Mouse (Mus musculus): ENCODE measurements at regions not wholly inside any gene's neighbourhood (a gene's known extent, or its start where the extent isn't known, plus 50 kb on each side); places are given as distances from the start of the nearest gene placed in this dataset.

DNA sequence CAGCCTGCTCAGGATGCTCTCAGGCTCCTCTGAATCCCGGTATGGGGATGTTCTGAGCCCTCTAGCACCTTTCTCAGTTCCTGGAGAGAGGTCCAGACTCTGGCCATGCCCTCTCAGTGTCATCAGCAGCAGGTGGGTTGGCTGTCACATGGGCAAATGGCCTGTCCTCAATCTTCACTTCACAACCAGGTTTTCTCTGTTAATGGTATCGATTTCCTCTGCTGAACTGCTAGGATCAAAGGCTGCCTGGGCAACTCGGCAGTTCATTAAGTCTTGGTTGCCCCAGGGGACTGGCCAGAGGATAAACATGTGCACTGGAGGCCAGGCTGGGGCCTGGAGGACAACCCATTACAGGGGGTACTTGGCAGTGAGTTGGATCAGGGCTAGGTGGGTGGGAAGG lies 156.2 kb downstream of the Trim29 start:
- DNase-seq (ENCODE audit: low spot score in 2 of 2) = no peak

DNA sequence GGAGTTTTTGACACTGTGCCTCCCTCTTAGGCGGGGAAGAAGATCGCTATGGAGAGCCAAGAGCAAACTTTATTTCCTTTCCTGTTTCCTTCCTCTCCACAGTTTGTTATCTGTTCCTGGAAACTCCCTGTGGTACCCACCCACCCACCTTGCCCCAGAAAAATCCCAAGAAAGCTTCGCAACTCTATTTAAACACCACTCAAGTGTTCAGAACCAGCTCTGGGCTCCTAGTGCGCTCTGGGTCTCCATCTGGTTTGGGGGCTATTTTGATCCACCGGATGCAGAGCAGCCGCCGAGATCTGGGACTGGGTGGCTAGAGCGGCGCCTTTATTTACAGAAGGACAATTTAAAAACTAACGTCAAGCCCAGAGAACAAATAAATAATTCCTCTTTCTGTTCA lies 158.6 kb downstream of the Trim29 start:
- DNase-seq (ENCODE audit: low spot score in 2 of 2) = no peak

DNA sequence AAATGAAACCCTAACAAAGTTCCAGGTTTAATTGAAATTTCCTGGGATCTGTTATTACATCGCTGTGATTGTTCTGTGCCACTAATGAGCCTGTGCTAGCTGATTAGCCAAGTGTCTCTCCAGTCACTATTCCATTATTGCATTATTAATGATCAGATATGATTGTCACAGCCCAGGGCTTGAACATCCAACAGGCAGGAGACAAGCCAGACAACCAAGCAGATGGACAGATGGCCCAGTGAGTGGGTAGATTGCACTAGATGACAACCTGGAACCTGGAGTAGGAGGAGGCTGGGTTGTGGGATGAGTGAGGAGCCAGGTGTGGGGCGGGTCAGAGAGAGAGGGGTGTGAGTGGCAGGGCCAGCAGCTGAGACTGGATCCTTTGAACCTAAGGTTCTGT lies 161.6 kb downstream of the Trim29 start:
- no peak for DNase-seq (ENCODE audit: low spot score in 2 of 2)

DNA sequence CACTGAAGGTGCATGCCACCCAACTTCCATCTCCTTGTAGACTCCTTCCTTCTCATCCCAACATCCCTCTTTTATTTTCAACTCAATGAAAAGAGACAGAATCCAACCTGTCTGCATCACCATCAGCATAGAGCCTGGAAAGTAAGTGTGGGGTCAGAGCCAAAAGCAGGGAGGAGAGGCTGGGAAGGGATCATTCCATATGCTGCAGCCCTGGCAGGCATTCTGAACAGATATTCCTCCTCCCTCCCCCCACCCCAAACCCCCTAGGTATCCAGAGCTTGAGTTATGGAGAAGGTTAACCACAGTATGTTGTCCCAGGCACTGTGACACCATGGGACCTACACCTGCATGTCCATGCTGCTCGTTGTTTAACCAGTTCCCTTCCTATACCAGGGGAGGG lies 162.5 kb downstream of the Trim29 start:
- DNase-seq (ENCODE audit: low spot score in 2 of 2) = no peak

DNA sequence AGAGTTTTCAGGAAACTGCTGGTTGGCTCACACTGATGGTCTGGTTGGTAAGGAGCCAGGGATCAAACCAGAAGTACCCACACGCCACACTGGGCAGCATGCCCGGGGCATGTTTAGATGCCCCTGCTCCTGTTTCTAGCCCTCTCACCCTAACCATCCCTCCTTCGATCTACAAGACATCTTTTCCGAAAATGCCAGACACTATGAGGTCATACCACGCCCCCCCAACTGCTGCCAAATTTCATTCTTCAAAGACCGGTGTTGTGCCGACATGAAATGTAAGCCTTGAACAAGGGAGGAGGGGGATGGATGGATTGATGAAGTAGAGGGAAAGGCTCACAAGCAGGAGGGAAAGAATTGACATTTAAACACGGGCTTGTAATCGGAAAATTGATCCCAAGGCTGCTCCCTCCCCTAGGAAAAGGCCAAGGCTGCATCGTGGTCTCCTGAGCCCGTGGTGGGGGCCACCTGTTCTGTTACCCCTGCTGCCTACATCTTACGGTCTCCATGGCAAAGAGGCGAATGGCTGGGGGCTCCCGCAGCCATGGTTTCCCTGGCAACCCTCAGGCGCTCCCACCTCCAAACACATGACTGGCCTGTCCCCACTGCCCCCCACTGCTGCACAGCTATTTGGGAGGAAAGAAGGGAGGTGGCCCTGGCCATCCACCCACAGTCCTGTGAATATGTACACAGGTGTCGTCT lies 163.1 kb downstream of the Trim29 start:
- DNase-seq (ENCODE audit: low spot score in 2 of 2) = no peak

DNA sequence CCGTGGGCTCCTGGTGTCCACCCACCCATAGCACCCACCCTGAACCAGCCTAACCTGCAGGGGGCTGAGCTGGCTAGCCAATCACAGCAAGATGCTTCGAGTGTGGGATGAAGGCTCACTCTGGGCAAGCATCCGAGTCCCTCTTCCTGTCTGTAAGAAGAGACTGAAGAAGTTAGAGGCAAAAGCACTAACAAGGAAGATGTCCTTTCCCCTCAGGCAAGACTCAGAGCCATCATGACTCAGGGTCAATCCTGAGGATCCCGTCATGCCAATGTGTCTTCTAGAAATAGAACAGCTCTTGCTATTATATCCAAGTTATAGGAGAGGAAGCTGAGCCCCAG lies 163.6 kb downstream of the Trim29 start:
- no peak for DNase-seq (ENCODE audit: low spot score in 2 of 2)

DNA sequence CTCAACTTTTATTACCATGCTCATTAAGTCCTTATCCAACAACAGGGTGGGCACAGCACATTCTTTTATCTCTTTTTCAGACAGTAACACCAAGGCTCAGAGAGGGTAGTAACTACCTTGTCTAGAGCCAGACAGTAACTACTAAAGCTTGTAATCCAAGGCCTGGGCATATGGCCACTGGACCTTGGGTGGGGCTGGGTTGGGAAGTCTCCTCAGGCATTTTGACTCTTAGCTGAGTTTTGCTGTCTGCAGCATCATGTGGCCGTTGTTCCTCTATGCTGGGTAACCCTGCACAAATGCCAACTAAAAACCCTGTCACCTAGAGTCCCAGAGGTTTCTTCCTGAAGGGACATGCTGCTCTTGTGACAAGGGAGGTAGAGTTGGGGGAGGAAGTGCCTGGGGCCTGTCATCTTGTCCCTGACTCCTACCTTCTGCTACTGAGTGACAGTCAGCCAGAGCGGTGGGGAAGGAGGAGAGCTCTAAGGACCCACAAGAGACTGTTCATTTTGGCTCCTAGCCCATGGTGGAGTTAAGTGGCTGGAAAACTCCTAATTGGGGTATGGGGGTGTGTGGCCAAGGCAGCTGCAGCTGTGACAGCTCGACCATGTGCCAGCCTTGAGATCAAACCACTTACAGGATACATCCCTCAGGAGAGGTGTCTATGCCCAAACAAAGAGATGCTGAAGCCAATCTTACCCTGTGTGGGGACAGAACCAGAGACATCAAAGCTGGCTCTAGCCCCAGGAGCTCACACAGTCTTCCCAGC lies 170.4 kb downstream of the Trim29 start:
- DNase-seq (ENCODE audit: low spot score in 2 of 2) = no peak

DNA sequence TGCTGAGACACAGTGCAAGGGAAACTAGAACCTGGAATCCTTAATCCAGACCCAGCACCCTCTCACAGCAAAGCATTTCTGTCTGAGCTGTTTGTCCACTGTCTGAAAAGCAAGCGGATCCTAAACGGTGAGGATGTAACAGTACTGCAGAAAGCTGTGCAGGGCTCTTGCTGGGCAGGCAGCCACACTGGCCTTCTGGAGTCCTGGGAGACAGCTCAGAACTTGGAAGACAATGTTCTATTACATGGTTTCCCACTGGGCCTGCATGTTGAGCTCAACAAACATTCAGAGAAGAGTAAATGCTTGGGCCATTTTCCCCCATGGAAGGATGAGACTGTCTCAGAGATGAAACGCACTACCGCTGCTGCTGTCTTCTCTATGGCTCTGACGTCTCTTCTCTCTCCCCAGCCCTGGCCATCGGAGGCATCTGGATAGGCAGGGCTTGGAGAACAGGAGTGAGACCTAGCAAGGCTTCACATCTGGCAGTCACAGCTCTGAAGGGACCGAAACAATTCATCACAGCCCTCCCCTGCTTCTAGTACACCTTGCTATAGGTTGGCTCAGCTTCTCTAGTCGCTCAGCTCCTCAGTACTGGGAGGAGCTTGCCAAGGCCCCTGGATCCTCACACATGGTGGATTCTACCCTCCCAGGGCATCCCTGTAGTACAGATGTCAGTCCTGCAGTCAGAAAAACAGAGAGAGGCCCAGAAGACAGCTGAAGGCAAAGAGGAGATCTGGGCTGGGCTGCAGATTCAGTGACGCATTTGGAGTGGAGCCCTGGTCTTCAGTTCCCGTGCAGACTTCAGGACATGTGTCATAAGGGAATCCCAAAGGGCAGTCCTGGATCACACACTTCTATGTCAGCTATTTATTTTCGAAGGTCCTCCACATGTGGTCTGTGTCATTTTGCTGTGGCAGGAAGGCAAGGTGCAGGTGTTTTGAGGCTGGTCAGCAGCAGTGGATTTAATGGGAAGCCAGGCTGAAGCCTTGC lies 171.7 kb downstream of the Trim29 start:
- DNase-seq (ENCODE audit: low spot score in 2 of 2) = no peak

DNA sequence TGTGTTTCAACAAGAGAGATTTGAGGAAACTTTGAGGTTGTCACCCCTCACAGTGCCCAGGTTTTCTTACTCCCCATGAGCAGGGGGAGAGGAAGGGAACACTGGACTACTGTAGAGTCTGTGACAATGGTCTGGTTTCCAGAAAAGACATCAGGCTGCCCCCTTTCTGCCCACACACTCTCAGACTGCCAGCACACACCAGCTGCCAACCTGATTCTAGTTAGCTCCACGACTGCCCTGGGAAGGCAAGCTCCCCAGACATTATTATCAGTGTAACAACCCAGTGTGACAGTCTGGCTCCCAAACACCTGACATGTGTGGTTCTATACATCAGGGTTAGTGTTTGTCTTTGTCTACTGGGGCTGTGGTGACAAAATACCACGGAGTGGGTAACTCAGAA lies 172.5 kb downstream of the Trim29 start:
- no peak for DNase-seq (ENCODE audit: low spot score in 2 of 2)

DNA sequence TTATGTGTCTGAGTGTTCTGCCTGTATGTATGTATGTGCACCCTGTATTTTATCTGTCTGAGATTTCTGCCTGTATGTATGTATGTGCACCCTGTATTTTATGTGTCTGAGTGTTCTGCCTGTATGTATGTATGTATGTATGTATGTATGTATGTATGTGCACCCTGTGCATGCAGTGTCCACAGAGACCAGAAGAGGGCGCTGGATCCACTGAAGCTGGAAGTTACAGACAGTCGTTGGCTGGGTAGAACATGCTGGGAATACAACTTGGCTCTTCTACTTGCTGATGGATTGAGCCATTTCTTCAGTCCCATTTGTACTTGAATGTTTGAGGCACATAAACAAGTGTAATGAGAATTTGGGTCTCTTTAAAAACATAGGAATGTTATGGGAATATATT lies 173.3 kb downstream of the Trim29 start:
- no peak for DNase-seq (ENCODE audit: low spot score in 2 of 2)

DNA sequence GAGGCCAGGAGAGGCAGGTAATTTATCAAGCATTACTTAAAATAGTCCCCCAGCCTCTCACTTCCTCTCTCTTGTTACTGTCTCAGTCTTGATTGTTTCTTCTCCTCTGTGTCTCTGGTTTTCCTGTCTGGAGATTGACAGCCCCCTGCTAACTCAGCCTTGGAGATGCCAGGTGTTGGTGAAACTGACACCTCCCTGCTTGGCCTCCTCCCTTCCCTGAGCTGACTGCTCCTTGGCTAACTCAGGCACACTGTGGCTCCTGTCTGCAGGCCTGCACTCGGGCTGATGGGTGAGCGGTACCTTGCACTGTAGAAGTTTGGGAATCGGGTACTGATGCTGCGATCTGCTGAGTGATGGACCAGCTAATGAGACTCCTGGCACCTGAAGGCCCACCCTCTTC lies 176.1 kb downstream of the Trim29 start:
- no peak for DNase-seq (ENCODE audit: low spot score in 2 of 2)

DNA sequence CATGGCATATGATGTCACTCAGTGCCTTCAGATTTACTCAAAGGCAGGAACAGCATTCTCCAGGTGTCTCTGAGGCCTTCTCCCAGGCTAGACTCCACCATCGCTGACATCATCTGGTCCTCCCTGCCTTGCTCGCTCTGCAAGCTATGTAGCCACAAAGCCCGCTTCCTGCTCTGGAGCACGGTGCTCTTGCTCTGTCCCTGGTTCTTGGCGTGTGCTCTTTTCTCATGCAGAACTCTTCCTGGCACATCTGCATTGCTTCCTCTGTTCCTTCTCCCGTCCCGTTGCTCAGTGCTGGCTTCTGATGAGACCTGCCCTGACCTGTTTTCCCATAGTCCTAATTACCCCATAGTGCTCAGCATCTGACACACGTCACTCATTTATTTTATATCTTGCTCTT lies 178.6 kb downstream of the Trim29 start:
- no peak for DNase-seq (ENCODE audit: low spot score in 2 of 2)

DNA sequence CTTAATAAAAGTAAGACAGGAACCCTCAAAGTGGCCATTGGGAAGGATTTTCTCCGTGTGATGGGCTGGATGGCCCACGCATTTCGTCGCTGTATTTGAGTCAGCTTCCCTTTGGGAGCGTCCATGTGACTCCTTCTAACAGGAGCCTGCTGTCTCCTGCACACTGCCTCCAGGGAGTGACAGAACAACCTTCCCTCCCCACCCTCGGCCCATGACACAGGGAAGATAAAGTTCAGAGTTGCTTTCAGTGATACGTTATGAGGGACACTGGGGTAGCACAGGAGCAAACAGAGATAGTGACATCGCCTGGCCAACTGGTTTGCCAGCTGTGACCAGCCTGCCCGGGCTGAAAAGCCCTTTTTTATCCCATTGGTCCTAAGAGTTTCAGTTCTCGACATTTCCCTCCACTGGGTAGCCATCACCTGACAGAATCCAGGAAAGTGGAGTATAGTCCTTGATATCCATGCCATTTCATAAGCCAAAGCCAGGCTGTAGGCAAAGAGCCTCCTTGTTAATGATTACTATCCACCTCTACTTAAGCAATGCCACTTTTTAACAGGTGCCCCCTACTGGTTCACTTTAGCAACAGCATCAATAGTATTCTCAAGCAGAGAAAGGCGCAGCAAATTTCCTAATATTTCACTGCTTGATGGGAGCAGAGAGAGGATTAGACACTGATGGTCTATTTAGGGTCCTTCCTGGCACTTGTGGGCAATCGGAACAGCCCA lies 180.5 kb downstream of the Trim29 start:
- no peak for DNase-seq (ENCODE audit: low spot score in 2 of 2)

DNA sequence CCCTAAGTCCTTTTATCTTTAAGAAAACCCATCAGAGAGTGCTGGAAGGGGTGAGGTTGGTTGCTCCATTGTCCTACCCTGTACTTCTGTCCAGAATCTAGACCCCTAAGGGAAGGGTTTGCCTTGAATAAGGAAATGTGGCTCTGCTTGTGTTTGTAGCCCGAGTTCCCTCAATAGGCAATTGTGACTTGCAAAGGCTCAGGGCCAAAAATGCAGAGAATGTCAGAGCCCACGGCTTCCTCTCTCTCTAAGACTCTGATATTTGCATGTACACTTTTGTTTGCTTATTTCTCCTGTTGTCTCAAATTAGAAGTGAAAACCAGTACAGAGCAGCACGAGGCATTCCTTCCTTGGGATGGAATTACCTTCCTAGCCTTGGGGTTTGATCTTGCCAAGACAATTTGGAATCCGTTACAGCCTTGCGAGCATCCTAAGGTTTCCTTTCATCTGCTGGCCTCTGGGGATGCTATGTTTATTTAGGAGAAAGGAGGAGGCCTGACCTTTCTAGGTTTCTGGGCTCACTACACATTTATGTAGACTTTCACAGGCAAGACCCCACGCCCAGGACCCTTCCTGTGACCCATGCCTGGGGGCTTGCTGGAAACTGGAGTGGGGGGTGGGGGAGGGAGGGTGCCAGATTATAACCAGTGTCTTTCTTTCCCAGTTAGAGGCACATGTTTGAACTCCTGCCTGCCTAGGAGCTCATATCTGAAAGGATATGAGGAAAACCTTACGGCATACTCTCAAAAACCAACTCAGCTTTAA lies 181.8 kb downstream of the Trim29 start:
- no peak for DNase-seq (ENCODE audit: low spot score in 2 of 2)

DNA sequence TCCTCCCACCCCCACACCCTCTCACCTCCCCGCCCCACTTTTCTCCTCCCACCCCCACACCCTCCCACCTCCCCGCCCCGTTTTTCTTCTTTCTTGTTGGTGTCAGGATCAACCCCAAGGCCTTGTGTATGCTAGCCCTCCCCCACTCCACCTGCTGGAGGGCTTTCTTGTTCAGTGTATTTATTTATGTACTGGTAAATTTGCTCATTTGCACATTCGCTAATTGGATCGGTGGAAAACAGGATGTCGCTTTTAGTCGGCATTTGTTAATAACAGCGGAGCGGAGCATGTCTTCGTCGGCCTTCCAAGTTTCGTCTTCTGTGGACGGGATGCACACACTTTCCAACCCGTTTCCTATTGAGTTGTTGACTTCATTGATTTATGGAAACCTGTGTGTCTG lies 187.9 kb downstream of the Trim29 start:
- DNase-seq (ENCODE audit: low spot score in 2 of 2) = no peak

DNA sequence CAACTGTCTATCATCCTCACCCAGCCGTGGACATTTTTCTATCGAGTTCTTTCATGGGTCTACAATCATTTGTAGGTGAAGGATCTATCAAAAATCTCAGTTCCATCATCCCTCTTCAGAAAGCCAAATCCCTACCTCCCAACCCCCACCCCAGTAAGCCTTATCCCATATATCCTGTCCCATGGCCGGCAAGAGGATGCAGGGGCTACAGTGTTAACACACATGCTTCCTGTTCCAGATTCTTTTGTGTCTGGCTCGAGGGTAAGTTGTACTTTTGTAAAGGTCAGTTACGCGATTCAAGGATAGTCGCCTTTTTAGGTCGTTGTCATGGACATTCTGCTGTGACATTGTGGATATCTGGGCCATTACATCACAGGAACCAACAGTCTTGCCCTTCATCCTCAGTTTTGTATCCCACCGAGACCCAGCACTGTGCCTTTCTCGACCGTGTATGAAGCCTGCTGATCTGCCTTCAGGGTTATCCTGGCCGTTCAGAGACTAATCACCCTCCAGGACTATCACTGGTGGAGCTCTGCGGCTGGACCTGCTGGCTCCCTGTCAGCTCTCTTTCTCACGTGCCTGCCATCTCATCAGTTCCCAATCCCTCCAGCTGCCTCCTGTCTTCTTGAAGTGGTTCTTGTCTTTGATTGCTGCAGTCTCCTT lies 193.8 kb downstream of the Trim29 start:
- DNase-seq (ENCODE audit: low spot score in 2 of 2) = no peak

DNA sequence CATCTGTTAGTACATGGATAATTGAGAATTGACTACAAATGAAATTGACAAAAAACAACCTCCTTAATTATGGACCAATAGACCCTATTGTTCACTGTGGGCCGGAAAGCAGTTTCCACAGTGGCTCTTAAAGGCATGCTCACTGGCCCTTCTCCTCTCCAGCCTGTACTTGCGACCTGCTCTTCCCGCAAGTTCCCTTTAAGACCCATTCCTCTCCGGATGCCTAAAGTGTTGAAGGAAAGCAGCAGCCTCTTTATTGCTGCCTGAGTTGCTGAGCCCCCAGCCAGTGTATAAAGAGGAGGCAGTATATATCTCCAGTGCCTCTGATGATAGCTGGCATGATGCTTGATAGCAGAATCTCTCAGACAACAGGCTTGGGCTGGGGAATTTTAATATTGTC lies 195.2 kb downstream of the Trim29 start:
- no peak for DNase-seq (ENCODE audit: low spot score in 2 of 2)

DNA sequence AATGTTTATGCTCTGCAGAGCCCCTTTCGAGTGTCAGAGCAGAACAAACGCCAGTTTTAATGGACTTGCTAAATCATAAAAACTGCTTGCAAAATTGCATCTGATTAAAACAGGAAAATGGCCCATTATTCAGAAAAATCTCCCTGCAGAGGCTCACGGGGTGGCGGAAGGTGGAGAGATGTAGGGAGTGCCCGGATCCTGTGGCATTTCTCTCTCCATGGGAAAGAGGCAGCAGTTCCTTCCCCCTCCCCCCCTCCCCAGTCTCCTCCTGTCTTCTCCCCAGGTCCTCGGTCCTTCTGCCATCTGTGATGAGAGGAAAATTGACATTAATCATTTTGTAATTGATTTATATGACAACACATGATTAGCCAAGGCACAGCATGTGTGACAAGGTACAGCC lies 195.6 kb downstream of the Trim29 start:
- no peak for DNase-seq (ENCODE audit: low spot score in 2 of 2)

DNA sequence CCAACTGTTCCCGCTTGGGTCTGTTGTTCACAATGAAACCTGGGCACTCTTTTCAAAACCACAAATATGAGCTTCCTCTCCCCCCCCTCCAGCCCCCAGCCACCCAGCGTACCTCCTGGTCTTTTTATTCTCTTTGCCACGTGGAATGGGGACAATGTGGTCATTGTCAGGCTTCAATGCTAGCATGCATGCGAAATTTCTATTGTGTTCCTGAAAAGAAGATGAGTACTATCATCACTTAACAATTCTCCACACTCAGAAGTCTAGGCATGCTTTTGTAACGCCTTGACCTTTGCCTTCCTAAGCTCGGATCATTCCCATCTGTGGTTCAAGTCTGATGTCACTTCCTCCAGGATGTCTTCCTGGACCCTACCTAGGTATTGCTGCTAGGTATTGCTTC lies 202.2 kb downstream of the Trim29 start:
- no peak for DNase-seq (ENCODE audit: low spot score in 2 of 2)

DNA sequence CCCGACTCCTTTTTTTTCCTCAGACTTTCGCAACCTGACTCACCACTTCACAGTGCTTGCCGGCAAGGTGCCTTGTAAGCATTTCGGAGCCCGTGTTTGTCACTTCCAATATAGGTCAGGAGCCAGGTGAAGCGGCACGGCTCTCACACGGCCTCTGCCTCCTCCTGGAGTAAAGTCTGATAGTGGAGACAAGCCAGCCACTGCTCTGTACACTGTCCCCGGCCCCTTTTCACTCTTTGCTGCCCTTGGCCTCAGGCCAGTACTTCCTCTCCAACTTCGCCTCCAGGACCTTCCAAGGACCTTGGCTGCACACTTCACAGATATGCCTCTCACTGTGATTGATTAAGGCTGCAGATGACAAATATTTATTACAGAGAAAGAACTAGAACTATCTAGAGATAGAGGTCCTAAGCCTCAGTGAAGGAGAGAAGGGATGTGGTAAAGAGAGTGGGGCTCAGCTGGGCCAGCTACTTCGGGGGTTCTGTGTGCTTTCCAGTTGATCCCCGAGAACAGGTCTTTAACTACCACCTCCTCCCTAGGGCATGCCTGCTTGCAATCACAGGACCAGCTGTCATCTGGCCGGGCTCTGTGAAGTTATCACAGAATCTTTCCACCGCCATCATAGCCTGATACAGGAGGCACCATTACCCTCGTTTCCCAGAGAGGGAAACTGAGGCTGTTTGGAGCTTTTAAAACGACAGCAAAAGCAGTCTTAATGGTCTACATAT lies 204.2 kb downstream of the Trim29 start:
- DNase-seq (ENCODE audit: low spot score in 2 of 2) = no peak
